Mouse (Mus musculus) Muller cell, postnatal 12 days (primary cell): ENCODE results near the gene 2700097O09Rik.
"Not testable (repeated sequence)": the region's sequence is repeated elsewhere in the genome, so short reads cannot be mapped to it uniquely, and the experiment has no call there.

Experiments
- DNase-seq: peaks from one replicate; pipeline ENCODE4 v3.0.0-alpha.2; 2015; ENCODE audit errors: inconsistent ontology term

Gene 2700097O09Rik

GRCm38 (mm10) chr12:55079726-55080600, at the start of gene 2700097O09Rik, which contains the start of gene Srp54a:
TSS of gene 2700097O09Rik (minus strand) at chr12:55080110.
TSS of gene Srp54a (plus strand) at chr12:55080262.
- peak; percentile 98 for DNase-seq

GRCm38 (mm10) chr12:55124731-55125130, 44.8 kb upstream of the 2700097O09Rik start:
- not testable (repeated sequence) for DNase-seq

GRCm38 (mm10) chr12:55124242-55124641, 44.3 kb upstream of the 2700097O09Rik start, which contains the start of gene Fam177a:
TSS of gene Fam177a (plus strand) at chr12:55124469.
- DNase-seq, result not testable (repeated sequence)

- not testable (repeated sequence) for DNase-seq
Observed at GRCm38 (mm10) chr12:55112616-55113015, 32.7 kb upstream of the 2700097O09Rik start.

GRCm38 (mm10) chr12:55092127-55092526, 12.2 kb upstream of the 2700097O09Rik start:
- not testable (repeated sequence) for DNase-seq

- not testable (repeated sequence) for DNase-seq
Observed at GRCm38 (mm10) chr12:55080601-55080942, 662 bp upstream of the 2700097O09Rik start.

GRCm38 (mm10) chr12:55078706-55079105, 1.2 kb downstream of the 2700097O09Rik start:
- not testable (repeated sequence) for DNase-seq

- no peak for DNase-seq
Observed at GRCm38 (mm10) chr12:55075296-55075695, 4.6 kb downstream of the 2700097O09Rik start.

- no peak for DNase-seq
Observed at GRCm38 (mm10) chr12:55073686-55074085, 6.2 kb downstream of the 2700097O09Rik start.

- DNase-seq, result no peak
Observed at GRCm38 (mm10) chr12:55072495-55072894, 7.4 kb downstream of the 2700097O09Rik start.

GRCm38 (mm10) chr12:55062141-55062540, 17.8 kb downstream of the 2700097O09Rik start:
- no peak for DNase-seq

- peak; percentile 63 for DNase-seq
Observed at GRCm38 (mm10) chr12:55061006-55061405, 18.9 kb downstream of the 2700097O09Rik start.

GRCm38 (mm10) chr12:55060212-55060898, 19.6 kb downstream of the 2700097O09Rik start:
- peak; percentile 4 for DNase-seq

GRCm38 (mm10) chr12:55059812-55060211, 20.1 kb downstream of the 2700097O09Rik start:
- DNase-seq, result no peak

- DNase-seq, result no peak
Observed at GRCm38 (mm10) chr12:55058865-55059615, 20.9 kb downstream of the 2700097O09Rik start.

- no peak for DNase-seq
Observed at GRCm38 (mm10) chr12:55056703-55057102, 23.2 kb downstream of the 2700097O09Rik start.

GRCm38 (mm10) chr12:55054551-55055241, 25.2 kb downstream of the 2700097O09Rik start:
- DNase-seq, result no peak

- DNase-seq, result no peak
Observed at GRCm38 (mm10) chr12:55053267-55053666, 26.6 kb downstream of the 2700097O09Rik start.

GRCm38 (mm10) chr12:55051210-55052173, 28.4 kb downstream of the 2700097O09Rik start:
- no peak for DNase-seq
